Mouse (Mus musculus): ENCODE data around the gene Eif5. TPM values are rescaled to one million over a fixed set of nuclear protein-coding genes. Genes with fewer than 3 reads are reported as not detected.
"Not testable (repeated sequence)": the region's sequence is repeated elsewhere in the genome, so short reads cannot be mapped to it uniquely, and the experiment has no call there.

Gene Eif5
- total and polyA plus RNA-seq, 3 experiments, result 254 to 470 (median 327) TPM

DNA sequence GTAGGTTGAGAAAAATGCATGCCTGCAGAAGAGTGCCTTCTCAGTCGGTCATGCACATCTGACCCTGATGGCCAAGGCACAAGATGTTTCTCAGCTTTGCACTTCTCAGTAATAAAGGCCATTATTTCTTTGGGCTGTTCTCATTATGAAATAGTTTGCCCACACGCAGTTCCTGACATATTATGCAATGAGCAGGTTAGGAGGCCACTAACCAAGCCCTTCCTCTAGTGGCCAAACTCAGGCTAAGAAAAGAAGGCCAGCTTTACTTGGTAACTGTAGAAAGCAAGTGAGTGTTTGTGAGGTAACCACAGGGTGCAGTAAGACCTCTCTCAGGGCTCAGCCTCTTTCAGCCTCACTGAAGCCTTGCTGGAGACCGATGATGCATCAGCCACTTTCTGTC is 12.9 kb upstream of the Eif5 start:
- DNase-seq, result peak; percentile 39

DNA sequence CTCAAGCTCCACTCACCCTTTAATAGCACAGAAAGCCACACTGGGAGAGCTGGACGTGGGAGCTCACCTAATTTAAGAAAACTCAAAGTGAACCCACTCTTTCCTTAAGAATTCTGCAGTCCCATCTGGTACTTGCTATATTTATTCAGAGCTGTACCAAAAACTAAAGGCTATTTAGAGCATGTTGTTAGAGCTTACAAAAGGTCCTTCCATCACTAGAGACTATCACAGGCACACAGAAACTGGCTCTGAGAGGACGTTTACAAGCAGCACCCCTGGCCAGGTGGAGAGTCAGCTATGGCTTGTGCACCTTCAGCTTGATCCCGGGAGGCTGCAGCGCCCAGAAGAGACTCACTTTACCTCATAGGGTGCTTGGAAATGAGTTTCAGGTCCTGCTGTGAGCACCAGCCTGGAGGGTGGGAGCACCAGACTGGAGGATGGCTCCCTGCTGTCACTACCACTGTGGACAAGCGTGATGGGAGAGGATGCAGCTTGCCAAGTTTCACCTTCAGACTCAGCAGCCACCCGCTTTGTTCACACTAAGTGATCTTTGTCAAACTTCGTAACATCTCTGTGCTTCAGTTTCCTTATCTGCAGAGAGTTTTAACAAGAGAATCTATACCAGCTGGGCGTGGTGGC is 10.1 kb upstream of the Eif5 start:
- no peak for DNase-seq

DNA sequence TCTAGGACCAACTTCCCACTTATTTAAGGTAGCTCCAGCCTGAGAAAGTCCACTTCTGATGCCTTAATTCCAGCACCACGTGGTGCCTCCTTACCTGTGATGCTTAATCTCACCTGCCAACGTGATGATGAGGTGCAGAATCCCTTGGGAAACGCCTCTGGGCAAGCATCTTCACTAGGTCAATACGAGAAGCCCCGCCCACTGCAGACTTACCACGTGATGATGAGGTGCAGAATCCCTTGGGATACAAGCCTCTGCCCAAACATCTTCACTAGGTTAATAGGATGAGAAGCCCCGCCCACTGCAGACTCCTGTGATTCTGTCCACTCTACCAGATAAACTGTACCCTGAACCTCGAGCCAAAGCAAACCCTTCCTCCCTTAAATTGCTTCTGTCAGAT is 8.6 kb upstream of the Eif5 start:
- DNase-seq, result no peak

DNA sequence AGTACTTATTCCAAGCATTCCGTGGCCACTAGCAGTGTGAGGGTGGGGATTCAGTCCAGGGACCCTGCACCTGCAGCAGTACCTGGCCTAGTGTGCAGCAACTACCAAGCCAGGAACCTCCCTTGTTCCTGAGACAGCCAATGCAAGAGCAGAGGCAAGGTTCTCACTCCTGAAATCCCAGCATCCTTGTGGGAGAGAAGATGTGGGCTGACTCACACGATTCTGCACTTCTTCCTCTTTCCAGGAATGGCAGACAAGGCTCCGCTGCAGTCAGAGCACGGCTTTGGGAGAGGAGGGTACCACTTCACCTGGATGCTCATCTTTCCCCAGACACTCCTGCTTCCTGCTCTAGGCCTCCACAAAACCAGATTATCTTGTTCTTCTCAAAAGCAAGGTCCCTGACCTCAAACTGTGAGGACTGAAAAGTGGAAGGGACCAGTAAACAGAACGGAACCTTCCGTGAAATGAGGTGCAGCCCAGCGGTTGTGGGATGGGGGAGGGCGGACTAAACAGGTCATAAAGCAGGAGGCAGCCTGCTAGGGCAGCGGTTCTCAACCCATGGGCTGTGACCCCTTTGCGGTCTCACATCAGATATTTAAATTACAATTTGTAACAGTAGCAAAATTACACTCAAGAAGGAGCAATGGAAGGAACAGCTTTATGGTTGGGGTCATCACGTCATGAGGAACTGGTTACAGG is 4.6 kb upstream of the Eif5 start:
- no peak for DNase-seq

DNA sequence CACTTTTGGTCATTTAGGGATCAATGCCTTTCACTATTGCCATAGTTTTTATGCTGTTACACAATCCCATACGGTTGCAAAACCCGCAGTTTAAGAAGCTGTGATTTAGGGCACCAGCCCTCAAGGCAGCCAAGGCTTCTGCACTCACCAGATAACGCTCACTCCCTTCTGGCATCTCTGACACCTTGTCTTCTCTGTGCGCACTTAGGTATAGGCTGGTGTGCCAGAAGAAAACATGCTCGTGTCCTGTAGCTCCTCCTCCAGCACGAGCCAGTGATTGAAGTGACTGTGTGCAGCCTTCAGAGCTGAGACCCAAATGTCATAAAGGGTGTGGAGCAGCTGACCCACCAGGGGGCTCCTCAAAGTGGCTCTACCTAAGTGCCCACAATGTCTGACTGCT is 2.5 kb upstream of the Eif5 start:
- DNase-seq, result peak; percentile 61

DNA sequence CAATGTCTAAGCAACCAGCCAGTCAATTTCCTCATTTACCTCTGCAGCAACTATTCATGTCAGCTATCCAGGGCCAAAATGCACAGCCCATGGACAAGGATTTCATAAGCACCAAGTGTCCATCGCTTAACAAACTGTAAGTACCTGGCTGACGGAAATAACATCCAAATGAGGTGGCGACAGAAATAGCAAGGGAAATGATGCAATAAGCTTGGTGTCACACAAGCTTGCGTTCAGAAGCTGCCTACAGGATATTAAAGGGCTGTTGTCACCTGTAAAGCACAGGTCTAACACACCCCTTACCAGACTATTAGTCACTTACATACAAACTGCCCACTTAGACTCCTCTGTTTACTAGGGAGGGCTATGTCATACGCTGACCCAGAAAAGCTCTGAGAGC is 2.1 kb upstream of the Eif5 start:
- no peak for DNase-seq

DNA sequence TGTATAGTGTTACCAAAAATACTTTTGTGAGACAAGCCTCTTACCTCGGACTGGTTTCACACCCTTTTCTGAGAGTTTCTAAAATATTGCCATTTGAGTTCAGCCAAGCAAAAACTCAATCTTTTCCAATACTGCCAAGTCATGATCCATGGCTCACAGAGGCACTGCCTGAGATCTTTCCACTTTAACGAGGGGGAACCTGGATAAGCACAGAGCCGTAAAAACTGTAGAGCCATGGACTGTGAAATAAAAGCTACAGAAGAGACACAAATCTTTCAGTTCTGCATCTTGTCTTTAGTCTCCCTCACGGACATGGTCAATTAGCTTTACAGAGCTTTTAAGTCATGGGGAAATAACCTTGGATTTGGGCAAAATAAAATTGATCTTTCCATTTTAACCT is 1.1 kb upstream of the Eif5 start:
- DNase-seq, result no peak

DNA sequence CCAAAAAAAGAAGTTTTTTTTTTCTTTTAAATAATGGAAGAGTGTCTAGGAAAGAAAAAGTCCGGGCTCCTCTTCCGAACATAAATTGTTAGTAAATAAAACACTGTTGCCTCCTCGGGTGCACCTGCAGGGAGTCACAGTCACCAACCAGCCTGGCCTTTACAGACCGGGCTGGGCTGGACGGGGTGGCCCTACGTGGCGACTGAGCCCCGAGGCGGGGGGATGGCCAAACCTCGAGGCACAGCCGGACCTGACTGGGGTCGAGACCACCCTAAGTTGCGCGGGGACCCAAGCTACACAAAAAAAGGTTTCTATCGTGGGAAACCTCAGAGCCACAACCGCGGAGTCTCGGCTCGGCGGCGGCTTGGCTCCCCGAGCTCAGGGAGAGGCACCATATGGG is 475 bp upstream of the Eif5 start:
- no peak for DNase-seq

DNA sequence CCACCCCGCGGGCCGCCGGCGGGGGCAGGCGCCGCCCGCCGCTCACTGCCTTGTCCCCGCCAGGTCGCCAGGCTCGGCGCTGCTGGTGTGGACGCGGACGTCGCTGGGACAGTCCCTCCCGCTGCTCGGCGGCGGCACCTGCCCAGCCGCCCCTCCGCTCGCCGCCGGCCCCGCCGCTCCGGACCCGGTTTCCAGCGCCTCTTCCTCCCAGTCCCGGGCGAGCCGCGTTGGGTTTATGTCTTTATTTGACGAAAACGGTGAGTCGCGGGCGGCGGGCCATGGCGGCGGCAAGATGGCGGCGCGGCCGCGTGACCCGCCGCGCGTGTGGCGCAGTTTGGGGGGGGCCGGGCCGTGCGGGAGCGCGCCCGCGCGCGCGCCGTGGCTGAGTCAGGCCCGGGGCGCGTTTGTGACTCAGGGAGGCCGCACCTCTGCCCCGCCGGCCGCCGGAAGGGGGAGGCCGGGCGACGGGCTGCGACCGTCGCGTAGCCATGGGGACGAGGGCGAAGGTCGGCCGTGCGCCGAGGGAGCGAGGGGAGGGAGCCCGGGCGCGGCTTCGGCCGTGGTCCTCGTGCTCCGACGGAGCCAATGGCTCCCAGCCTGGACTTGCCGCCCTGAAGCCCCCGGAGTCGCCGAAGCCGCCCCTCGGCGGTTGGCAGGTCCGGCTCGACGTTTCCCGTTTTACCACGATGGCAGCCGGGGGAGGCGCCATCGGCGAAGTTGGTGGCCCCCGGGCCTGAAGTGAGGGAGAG is 650 bp downstream of the Eif5 start:
- peak; percentile 94 for DNase-seq

DNA sequence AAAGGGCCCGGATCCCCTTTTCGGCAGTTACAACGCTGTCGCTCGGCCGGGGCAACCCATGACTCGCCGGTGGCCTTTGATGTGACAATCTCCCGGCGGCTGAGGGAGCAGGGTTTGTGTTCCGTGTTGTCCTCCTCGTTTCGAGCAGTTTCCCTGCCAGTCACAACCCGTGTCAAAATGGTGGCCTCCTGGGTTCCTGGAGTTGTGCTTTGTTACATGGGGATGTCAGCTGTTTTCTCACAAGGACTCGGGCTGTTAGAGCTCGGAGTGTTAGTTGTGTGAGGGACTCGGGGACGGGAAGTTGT is 1.2 kb downstream of the Eif5 start:
- DNase-seq, result no peak

DNA sequence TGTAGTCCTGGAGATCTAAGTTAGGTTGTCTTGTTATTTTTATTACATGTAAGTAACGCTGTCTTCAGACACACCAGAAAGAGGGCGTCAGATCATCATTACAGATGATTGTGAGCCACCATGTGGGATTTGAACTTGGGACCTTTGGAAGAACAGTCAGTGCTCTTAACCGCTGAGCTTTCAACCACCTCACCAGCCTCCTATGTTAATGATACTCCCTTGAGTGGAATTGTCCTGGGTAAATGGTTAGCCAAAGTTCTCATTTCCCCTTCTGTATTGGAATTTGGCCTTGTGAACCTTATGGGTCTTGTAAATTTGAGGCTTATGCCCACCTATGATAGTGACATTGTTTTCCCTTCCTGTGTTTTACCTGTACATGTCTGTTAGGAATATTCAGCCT is 9.3 kb downstream of the Eif5 start:
- DNase-seq, result no peak

DNA sequence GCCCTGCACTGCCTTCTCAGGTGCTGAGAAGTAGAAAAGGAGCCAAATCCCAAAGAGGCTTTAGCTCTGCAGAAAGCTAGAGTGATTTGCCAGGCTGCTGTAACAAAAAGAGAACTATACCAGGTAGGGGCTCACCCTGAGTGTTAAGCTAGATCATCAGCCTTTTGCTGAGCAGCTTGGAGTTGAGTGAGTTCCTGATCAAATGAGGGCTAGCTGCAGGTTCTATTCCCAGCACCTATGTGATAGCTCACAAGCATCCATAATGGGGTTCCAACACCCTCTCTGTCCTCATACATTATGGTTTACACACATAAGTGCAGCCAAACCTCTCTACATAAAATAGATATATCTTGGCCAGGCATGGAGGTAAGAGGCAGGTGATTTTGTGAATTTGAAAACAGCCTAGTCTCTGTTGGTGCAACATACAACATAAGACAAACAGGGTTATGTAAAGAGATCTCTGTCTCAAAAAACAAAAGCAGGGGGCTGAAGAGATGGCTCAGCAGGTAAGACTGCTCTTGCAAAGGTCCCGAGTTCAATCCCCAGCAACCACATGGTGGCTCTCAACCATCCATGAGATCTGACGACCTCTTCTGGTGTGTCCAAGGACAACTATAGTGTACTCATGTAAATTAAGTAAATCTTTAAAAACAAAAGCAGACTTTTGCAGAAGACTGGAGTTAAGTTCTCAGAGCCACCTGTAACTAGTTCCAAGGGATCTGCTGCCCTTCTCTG is 10.9 kb downstream of the Eif5 start:
- no peak for DNase-seq

DNA sequence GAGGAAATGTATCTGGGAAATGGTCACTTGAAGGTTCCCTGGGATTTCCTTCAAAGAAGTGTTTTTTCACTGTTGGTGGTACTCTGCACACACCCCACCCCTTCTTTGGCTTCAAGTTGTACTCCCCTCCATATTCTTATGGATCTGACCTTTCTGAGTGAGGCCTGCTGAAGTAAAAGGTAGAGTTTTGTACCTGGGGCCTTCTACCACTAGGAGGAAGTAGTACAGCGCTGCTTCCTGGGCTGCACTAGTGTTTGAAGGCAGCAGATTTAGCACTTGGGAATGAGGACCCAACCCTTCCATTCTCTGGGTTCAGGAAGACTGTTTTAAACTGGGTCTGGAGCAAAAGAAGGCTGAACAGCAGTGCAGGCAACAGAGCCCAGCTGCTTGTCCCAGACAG is 12.9 kb downstream of the Eif5 start:
- DNase-seq, result no peak

DNA sequence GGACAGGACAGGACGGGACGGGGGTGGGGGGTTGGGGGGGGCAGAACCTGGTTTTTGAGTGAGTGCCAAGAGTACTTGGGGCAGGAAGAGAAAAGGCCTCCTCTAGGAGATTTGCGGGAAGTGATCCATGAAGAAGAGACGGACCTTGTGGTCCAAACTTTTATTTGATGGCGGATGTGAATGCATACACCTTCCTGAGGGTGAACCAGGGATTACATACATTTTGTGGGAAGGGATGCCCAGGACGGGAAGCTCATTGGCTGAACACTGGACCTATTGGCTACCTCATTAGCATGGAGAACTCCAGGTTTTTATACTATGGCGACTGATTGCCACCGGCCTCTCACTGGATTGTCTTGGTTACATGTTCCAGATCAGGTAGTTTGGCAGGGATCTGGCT is 14.5 kb downstream of the Eif5 start:
- no peak for DNase-seq

DNA sequence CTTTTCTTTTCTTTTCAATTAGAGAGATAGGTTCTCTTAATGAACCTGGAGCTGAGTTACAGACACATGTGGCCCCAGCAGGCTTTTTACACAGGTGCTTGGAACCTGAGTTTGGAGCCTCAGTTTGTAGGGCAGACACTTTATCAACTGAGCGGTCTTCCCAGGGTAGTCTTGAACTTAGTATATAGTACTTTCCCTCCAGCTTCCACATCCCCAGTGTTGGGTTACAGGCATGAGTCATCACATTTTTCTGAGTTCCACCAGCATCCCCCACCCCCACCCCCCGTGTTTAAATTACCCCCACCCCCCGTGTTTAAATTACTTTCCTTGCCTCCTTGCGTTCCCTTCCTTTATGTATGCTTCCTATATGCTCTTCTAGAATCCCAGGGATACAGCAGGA is 17.5 kb downstream of the Eif5 start:
- no peak for DNase-seq

DNA sequence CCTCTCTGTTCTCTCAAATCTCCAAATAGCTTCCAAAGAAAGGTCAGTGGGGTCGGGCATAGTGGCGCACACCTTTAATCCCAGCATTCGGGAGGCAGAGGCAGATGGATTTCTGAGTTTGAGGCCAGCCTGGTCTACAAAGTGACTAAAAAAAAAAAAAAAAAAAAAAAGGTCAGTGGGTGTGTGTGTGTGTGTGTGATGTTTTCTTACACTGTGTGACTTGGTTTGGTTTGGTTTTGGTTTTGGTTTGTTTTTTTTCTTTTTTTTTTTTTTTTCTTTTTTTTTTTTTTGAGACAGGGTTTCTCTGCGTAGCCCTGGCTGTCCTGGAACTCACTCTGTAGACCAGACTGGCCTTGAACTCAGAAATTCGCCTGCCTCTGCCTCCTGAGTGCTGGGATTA is 18.1 kb downstream of the Eif5 start:
- not testable (repeated sequence) for DNase-seq

DNA sequence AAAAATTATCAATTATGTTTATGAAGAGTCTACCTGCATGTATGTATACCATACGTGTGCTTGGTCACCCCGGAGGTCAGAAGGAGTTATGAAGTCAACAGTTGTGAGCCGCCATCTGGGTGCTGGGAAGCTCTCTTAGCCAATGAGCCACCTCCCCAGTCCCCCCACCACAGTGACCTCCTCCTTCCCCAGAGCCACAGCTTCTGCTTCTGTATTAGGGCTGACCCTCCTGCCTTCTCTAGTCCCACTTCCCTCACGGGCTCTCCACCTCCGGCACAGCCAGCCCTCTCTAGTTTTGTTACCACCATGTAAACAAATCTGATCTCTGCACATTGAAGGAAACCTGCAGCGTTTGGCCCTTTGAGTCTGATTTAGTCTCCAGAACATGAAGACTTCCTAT is 19.7 kb downstream of the Eif5 start:
- no peak for DNase-seq

DNA sequence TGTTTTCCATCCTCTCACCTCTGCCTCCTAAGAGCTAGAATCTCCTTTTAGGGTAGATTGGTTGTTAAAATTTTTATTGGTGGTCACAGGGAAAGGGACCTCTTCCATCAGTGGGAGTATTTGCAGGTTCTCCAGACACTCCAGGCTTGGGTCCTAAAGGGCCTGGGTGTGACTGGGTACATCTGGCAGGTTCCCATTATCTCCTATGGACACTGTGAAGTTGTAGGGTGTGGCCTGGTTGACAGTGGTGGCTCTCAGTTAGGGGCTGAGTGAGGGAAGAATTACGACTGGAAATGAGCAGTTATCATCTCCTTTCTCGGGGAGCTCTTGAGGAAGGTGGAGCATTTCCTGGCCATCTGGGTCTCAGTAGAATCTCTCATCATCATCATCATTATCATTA is 20.8 kb downstream of the Eif5 start:
- DNase-seq, result no peak

DNA sequence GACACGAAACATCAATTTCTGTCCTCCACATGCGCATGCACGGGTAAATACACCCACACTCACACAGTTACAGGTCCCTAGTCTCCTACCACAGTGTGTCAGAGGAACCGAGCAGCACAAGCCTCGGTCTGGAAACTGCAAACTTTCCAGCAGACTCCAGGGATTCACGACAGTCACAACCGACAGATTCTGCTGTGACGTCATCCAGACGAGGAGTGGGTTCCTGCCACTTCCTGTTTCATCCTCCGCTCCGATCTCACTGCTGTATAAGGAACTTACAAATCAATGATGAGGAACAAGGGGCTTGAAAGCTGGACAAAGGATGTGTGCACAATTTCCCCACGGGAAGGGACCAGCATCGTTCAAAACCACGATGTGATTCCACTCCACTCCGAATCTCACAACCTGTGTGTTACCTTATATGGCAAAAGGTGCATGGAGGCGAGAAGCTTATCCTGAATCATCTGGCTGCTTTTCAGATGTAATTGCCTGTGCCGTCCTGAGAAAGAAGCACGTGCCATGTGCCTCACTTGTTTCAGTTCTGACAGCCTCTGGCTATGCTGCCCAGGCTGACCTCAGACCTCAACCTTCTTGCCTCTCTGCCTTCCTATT is 21.9 kb downstream of the Eif5 start:
- no peak for DNase-seq

DNA sequence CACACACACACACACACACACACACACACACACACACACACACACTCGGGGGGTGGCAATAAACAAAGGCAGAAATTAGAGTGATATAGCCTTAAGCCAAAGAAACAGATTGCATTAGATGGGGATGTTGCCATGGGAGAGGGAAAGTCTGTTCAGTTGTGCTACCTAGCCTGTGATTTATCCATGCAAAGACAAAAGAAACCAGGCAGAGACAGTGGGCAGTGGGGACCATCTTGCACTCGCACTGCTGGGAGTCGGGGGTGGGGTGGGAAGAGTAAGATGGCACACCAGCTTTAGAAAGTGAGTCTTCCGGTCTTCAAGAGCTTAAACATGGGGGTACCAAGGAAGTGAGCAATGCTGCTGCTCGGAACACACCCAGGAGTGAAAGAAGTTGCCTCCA is 22.5 kb downstream of the Eif5 start:
- DNase-seq, result no peak

DNA sequence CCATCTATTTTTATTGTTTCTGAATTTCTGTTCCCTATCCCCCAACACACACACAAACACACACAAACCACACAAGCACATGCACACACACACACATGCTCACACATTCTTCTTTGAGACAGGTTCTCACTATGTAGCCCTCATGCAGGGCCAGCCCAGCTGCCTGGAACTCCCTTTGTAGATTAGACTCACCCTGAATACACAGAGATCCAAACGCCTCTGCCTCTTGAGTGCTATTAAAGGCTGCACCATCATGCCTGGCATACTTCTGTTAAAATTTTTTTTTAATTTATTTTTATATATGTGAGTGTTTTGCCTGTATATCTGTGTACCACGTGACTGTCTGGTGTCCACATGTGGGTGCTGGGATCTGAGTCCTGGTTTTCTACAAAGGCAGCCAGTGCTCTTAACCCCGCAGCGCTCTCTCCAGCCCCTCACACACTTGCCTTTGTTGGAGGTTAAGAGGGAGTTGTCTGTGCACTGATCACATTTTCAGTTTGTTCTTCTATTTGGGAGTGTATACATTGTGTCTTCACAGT is 24.5 kb downstream of the Eif5 start:
- no peak for DNase-seq

DNA sequence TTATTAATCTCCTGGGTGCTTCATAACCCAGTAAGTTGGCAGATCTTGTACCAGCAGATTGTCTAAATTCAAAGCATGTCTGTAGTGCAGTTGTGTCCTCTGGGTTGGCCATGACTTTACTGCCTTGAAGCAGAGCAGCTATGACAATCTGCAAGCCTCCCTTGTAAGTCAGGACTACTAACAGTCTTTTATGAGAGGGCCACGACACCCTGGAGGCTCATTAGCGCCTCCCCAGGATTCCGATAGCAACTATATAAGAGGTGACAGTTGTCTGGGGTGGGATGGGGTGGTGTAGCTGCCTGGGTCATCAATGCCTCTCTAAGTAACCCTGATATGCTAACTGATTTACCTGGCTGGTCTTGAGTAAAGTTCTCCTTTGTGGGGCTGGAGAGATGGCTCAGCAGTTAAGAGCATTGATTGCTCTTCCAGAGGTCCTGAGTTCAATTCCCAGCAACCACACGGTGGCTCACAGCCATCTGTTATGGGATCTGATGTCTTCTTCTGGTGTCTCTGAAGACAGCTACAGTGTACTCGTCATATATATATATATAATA is 25.3 kb downstream of the Eif5 start:
- no peak for DNase-seq
